Mouse (Mus musculus): ENCODE results near the gene F11r.
"Not testable (repeated sequence)": the region's sequence is repeated elsewhere in the genome, so short reads cannot be mapped to it uniquely, and the experiment has no call there.

The F11r gene

GRCm38 (mm10) chr1:171471941-171472340, 34.6 kb downstream of the F11r start:
- not testable (repeated sequence) for DNase-seq

GRCm38 (mm10) chr1:171473506-171473905, 36.2 kb downstream of the F11r start:
- DNase-seq = no peak

DNA sequence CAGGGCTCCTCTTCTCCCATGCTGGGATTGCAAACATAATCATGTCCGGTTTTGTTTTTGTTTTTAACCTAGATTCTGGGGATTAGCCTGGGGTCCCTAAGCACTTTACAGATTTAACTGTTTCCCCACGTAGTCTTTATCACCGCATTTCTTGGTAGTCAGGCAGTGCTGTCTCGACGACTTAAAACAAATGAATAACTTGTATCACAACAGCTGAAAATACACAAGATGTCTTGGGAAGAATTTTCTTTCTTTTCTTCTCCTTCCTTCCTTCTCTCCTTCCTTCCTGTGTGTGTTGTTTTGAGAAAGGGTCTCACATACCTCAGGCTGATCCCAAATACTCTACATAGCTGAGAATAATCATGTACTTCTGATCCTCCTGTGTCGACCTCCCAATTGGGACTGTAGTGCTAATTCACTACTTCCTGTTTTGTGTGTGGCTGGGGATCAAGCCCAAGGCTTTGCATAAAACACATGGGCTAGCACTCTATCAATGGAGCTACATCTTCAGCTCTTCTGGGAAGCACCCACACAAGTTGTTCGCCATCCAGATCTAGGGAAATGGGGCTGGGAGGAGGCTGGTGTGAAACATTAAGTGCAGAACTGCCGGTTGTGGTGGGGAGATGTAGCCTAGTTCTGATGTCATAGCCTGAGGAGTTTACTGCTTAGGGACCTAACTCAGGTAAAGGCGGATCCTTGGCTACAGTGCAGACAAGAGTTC, 36.7 kb downstream of the F11r start:
- no peak for DNase-seq

DNA sequence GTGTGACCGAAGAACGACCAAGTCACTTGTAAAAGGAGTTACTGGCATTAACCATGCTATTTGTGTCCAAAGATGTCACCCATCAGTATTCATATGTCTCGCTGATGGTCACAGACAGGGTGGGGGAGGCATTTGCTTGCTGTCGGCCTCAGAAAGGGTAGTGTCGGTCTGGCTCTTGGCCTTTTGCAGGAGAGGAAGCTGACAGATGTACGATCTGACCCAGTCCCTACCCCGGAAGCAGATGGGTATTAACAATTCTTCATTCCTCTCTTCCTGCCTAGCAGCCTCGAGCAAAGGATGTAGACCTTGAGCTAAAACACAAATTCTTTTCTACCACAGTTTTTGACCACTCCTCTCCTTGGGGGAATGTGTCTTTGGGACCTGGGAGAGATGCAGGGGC, 39.8 kb downstream of the F11r start:
- no peak for DNase-seq

DNA sequence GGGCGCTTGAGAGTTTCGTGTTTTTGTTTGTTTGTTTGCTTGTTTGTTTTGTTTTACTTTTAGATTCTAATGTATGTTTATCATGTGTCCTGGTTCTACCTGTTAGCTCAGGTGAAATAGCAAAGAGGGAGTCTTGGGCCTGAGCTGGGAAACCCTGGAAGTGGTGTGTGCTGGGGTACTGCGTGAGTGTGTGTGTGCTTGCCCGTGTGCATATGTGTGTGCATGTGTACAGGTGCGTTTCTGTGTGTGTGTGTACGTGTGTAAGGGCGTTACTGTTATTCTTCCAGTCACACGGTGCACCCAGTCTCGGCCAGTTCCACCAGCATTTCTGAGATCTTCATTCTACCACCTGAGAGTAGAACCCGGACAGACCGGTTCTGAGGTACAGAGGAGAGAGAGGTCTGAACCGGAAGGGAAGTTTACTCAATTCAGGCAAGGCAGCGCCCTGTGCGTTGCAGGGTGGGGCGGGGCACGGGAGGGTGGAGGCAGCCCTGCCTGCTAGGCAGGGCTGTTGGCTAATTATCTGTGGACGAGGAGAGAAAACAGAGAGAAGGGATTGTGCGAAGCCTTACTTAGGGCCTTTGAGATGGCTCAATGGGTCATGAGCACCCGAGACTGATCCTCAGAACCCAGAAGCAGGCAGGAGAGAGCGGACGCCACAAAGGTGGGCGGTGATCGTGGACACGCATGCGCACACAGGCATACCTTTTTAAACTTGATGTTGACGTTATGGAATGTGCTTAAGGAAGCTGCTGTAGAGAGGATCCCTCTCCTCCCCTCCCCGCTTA, 40.6 kb downstream of the F11r start:
- peak; percentile 41 for DNase-seq

DNA sequence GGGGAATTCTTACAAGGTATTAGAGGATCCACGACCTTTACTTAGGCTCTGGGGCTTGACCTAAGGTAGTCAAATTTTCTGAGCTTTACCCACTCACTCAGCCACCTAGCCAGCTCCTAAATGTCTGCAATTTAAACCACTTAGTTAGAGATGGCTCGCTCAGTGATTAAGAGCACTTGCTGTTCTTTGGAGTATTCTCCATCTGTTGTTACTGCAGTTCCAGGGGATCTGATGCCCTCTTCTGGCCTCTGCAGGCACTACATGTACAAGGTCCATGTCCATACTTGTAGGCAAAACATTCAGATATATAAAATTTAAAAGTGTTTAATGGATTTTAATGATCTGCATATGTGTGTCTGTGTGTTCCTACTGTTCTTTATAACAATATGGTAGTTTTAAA, 41.6 kb downstream of the F11r start:
- peak; percentile 82 for DNase-seq

GRCm38 (mm10) chr1:171494241-171494640, 56.9 kb downstream of the F11r start:
- DNase-seq = no peak

GRCm38 (mm10) chr1:171495371-171495770, 58.0 kb downstream of the F11r start:
- no peak for DNase-seq

- DNase-seq = no peak
These were observed 62.5 kb downstream of the F11r start for GRCm38 (mm10) chr1:171499856-171500255.

DNA sequence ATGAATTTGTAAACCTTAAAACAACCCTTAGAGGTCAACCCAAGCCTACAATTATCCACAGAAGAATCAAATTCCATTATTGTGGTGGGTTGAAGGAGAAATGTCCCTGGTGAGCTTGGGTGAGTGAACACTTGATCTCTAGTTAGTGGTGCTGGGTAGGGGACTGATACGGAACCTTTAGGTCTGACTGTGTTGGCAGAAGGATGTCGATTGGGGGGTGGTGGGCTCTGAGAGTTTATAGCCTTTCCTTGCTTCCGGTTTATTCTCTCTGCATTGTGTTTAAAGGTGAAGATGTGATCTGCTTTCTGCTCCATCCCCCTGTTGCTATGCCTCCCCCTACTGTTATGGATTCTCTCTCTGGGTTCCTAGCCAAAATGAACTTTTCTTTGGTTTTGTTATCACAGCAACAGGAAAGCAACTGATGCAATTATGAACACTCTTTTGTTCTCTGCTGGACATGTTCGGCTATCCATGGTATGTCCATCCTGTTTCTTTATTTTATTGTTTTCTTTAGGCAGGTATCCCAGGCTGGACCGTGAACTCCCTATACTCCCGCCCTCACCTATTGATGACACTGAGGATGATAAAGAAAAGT, 63.8 kb downstream of the F11r start:
- no peak for DNase-seq

DNA sequence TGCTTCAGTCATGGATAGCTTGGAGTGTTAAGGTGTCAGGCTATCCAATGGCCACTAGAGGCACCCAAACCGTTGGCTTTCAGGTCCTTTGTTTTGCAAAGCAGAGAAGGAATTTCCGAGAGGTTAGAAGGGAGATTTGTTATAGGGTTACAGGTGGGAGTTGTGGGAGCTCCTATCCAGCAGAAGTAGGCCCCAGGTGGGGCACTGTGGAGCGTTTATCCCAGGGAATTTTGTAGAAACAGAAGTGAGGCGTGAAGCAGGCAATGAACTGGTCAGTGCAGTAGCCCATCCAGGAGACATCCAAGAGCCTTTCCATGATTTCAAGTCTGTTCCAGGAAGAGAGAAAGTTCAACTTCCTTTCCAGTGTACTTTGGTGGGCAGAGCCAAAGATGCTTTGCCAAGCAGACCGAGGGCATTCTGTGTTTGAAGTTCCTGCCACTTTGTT, 64.3 kb downstream of the F11r start:
- peak; percentile 48 for DNase-seq

- DNase-seq = peak; percentile 54
These were observed 65.3 kb downstream of the F11r start for GRCm38 (mm10) chr1:171502388-171503249.

DNA sequence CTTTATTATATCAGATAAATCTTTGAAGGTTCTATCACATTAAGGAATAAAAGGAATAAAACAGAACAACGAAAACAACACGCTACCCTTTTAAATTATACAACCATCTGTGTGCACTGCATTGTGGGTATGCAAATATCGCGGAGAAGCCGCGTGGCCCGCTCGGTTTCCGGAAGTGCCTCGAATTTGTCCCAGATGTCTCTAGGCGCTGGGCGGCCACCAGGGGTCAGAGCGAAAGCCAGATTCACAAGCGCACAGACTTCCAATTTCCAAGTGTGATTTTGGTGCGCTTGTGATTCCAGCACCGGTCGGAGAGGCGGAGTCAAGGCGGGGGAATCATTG, 65.9 kb downstream of the F11r start, which contains the start of gene Alyref2:
Gene Alyref2 (plus strand): TSS at position 229 of the 342 bp plus-strand sequence.
- peak; percentile 96 for DNase-seq

DNA sequence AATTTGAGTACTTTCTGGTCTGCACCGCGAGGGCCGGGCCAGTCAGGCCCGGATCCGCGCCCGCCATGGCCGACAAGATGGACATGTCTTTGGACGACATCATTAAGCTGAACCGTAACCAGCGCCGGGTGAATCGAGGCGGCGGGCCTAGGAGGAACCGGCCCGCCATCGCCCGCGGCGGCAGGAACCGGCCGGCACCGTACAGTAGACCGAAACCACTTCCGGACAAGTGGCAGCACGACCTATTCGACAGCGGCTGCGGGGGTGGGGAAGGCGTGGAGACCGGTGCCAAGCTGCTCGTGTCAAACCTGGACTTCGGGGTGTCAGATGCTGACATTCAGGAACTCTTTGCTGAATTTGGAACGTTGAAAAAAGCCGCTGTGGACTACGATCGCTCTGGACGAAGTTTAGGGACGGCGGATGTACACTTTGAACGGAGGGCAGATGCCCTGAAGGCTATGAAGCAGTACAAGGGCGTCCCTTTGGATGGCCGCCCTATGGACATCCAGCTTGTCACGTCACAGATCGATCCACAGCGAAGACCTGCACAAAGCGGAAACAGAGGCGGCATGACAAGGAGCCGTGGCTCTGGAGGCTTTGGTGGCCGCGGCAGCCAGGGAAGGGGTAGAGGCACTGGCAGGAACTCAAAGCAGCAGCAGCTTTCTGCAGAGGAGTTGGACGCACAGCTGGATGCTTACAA, 66.4 kb downstream of the F11r start:
- no peak for DNase-seq

- no peak for DNase-seq
These were observed 67.3 kb downstream of the F11r start for GRCm38 (mm10) chr1:171504586-171504985.

- DNase-seq = no peak
These were observed 75.9 kb downstream of the F11r start for GRCm38 (mm10) chr1:171513234-171513633.

DNA sequence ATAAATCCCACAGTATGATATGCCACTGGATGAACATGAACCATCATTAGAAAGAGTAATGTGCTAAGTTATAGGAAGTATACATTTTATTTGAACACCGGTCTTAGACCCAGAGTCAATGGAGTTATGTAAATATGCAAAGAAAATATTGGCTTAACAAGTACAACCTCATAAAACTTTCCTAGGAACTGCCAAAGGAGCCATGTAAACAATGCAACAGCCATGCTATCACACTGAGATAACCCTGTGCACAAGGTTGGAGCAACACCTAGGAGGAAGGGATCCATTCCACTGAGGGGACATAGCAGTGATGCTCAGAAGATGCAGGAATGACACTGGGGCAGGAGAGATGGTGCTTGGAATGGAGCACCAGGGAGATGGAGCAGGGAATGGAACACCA, 76.4 kb downstream of the F11r start:
- no peak for DNase-seq

All from kidney, postnatal 14 days (tissue).